Mouse (Mus musculus) liver, postnatal 0 days (tissue): Measurements from ENCODE around the gene Rara.
A peak's percentile ranks its signal among the peaks of the same experiment; 100 is the strongest.
"Not testable (repeated sequence)": the region's sequence is repeated elsewhere in the genome, so short reads cannot be mapped to it uniquely, and the experiment has no call there.

Experiments
- CTCF ChIP-seq: sonication (generic); IDR thresholded peaks from 2 replicates; pipeline ENCODE4 v1.5.1; 2016; ENCODE audit warnings: antibody characterized with exemption, low read depth
- EP300 ChIP-seq: IDR thresholded peaks from 2 replicates; pipeline ENCODE4 v1.6.1; 2016; ENCODE audit warnings: antibody characterized with exemption, low read depth, mild to moderate bottlenecking

GRCm38 (mm10) chr11:98916376-98916775, 11.2 kb upstream of the Rara start:
- peak; percentile 66 for TF ChIP-seq CTCF
- TF ChIP-seq EP300 = not testable (repeated sequence)
